Mouse (Mus musculus) activated CD4-positive, CD25-positive, alpha-beta regulatory T cell (primary cell): Measurements from ENCODE around the gene Olfr178. TPM values are rescaled to one million over a fixed set of nuclear protein-coding genes. Genes with fewer than 3 reads are reported as not detected.

Experiments
- polyA plus RNA-seq, 2 experiments: library from polyadenylated mRNA; unstranded; fragments of 100-300 nt; shearing (Covaris generic); gene quantifications; one replicate each; pipeline ENCODE4 v1.2.1; 2017

Olfr178 gene
- polyA plus RNA-seq, result not detected

DNA sequence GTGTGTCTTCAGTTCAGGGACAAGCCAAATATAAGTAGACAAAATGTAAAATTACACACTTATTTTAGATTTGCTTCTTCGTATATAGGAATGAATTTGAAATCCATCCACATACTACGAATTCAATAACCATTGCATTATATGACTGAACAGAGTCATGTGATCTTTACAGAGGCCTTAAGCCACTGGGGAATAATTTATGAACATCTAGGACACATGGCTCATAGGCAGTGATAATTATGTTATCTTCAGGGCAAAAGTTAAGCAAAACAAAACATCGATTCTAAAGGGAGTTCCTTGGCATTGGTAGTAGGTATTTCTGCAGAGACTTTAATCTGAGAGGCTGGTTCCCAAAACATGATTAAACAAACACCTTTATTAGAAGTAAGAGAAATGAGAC is at the start of gene Olfr178:
TSS of gene Olfr178 (minus strand) at position 101 of the 400 bp plus-strand sequence.

DNA sequence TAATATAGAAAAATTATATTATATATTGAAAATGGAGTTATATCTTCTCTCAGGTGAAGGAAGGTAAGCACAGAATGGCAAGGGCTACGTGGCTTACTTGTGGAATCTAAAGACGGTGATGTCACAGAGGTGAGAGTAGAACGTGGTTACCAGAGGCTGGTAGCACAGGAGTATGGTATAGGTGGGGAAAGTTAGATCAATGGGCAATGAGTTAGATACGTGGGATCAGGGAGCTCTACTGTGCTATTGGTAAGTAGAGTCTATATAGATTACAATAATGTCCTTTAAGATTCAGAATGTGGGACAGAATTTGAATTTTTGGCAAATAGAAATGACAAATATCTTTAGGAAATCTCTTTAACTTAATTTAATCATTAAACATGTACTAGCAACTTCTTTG is 37.4 kb upstream of the Olfr178 start, which contains the start of gene Olfr180:
TSS of gene Olfr180 (minus strand) at position 101 of the 400 bp plus-strand sequence.

DNA sequence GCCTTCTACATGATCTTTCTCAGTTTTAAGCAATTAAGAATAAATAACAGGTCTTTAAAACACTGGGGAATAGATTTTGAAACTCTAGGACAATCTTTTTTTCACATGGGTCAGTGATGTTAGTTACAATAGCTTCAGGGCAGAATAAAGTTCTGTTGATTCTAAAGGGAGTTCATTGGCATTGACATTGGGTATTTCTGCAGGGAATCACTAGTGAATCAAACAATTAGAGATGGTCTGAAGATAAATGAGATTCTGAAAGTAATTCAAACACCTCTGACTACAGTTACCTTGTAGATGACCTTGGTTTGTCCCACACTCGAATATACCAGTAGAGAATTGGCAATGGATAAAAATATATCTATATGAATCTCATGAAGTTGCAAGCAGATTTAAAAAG is 36.8 kb upstream of the Olfr178 start, which contains the start of gene Olfr181:
TSS of gene Olfr181 (minus strand) at position 101 of the 400 bp plus-strand sequence.

DNA sequence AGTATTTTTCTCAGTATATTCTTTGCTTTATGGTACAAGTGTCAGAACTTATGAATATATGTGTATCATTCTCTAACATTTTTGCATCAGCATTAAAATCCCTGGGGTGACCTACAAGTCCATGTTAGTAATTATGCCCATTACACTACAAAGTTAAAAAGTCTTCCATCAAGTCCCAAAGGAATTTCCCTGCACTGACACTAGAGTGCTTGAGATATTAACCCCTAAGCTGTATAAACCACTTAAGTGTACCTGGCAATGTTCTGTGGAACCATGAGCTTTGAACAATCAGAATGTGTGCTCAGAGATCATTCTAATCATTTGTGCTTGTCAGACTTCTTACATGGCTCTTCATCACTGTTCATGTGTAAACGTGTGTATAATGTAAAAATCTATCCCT is 17.2 kb downstream of the Olfr178 start, which contains the start of gene Olfr177:
TSS of gene Olfr177 (minus strand) at position 101 of the 400 bp plus-strand sequence.

Other genes starting within 250 kb of the Olfr178 start
- 10 to 100 TPM; 29.6 to 87.6 TPM for gene Cpox, start 221.8 kb downstream of the Olfr178 start, polyA plus RNA-seq
- 10 to 100 TPM in 1 of 2 experiments, 1 to 10 TPM in 1; 4.4 to 47.8 TPM for gene Gpr15, start 173.0 kb downstream of the Olfr178 start, polyA plus RNA-seq
- 100 to 1,000 TPM in 1 of 2 experiments, 10 to 100 TPM in 1; 81.2 to 182 TPM for gene Cldnd1, start 164.2 kb downstream of the Olfr178 start, polyA plus RNA-seq
- gene Olfr172, start 128.9 kb downstream of the Olfr178 start, polyA plus RNA-seq, result not detected
- 1 to 10 TPM in 1 of 2 experiments, under 1 TPM in 1; 0.59 to 1.2 TPM for gene Olfr173, start 91.8 kb downstream of the Olfr178 start, polyA plus RNA-seq
- gene Olfr175-ps1, start 65.3 kb downstream of the Olfr178 start, polyA plus RNA-seq, result not detected
- not detected for gene Olfr177, start 17.3 kb downstream of the Olfr178 start, polyA plus RNA-seq
- gene Olfr181, start 36.7 kb upstream of the Olfr178 start, polyA plus RNA-seq, result under 1 TPM in 1 of 2 experiments, not detected in 1; 0.08 TPM
- not detected for gene Olfr180, start 37.3 kb upstream of the Olfr178 start, polyA plus RNA-seq
- not detected for gene Olfr183, start 103.3 kb upstream of the Olfr178 start, polyA plus RNA-seq
- not detected for gene Olfr186, start 138.2 kb upstream of the Olfr178 start, polyA plus RNA-seq
- under 1 TPM in 1 of 2 experiments, not detected in 1; 0.47 TPM for gene Olfr187, start 147.7 kb upstream of the Olfr178 start, polyA plus RNA-seq
- not detected for gene Olfr190, start 185.9 kb upstream of the Olfr178 start, polyA plus RNA-seq
- not detected for gene Olfr191, start 197.8 kb upstream of the Olfr178 start, polyA plus RNA-seq
- gene Olfr193, start 219.8 kb upstream of the Olfr178 start, polyA plus RNA-seq, result not detected
- gene Olfr194, start 229.0 kb upstream of the Olfr178 start, polyA plus RNA-seq, result under 1 TPM in 1 of 2 experiments, not detected in 1; 0.08 TPM